Mouse (Mus musculus) spleen, adult 12 weeks (tissue): ENCODE results near the gene Nup210.
"Not testable (repeated sequence)": the region's sequence is repeated elsewhere in the genome, so short reads cannot be mapped to it uniquely, and the experiment has no call there.

Experiments
- DNase-seq: peaks from one replicate; pipeline ENCODE4 v3.0.0; 2022; ENCODE audit warnings: low spot score

The Nup210 gene

GRCm38 (mm10) chr6:91104765-91105399 lies 11.7 kb downstream of the Nup210 start:
- no peak for DNase-seq

GRCm38 (mm10) chr6:91103421-91103820 lies 13.2 kb downstream of the Nup210 start:
- DNase-seq: not testable (repeated sequence)

- no peak for DNase-seq
Measured at GRCm38 (mm10) chr6:91100621-91101020, 16.0 kb downstream of the Nup210 start.

- DNase-seq: no peak
Measured at GRCm38 (mm10) chr6:91097879-91098278, 18.8 kb downstream of the Nup210 start.

- DNase-seq: no peak
Measured at GRCm38 (mm10) chr6:91095072-91095601, 21.5 kb downstream of the Nup210 start.

DNA sequence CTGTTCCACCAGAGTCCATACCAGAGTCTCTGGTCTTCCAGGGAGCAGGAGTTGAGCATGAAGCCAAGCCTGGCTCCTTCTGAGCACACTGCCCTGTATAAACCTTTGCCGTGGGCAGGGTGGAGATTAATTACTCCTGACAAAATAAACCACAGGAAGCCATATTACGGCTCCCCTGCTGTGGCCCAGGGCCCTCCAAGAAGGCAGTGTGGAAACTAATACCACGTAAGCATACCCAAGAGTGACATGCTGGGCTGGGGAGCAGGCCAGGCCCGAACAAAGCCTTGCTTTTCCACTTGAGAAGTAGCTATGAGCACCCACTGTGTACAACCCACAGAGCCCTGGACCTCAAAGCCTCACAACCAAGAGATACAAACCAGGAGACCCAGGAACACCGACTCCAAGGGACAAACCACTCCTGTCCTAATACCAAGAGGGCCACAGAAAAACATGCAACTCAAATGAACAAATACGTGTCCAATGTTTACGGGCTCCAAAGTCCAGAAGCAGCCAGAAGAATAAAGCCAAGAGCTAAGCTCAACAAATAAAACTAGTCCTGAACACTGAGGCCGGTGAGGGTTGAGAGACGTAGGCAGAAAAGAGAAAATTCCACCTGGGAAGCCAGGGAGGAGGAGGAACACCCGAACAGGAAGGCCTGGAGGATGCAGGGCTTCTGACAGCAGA lies 24.3 kb downstream of the Nup210 start:
- DNase-seq: no peak

DNA sequence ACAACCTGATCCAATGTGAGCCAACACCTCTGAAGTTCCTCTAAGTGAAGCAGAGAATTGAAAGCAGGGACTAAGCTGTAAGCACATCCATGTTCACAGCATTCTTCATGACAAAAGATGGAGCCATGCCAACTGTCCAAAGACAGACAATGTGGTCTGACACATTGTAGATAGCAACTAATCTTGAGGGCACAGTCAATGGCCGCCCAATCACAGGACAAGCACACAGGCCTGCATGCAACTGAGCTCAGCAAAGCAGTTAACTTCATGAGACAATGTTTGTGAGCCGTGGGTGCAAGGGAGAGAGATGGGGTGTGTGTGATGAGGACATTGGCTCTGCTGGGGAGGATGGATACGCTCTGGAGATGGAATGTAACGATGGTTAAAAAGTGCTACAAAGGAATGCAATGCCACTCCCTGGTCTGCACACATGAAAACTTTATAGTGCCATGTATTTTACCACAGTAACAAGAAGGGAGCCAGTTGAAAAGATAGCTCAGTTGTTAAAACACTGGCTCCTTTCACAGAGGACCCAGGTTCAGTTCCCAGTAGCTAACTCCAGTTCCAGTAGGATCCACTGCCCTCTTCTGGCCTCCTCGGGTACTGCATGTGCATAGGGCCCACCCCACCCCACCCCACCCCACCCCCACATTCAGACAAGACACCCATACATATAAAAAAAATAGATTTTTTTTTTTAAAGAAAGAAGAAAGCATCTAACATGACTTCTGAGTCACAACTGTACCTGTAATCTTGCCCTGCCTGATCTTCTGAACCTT lies 31.3 kb downstream of the Nup210 start:
- no peak for DNase-seq

DNA sequence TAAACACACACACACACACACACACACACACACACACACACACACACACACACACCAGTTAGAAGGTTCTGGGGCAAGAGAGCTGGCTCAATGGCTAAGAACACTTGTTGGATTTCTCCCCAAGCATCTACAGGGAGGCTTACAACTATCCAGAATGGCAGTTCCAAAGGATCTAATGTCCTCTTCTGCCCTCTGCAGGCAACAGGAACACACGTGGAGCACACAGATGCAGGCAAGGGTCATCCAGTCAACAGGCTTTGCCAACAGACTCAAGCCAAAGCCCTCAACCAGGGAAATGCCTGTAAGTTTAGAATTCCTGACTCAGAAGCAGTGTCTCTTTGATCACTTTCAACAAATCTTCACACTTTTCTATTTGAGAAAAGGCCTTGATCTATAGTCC lies 36.6 kb downstream of the Nup210 start:
- no peak for DNase-seq

- DNase-seq: no peak
Measured at GRCm38 (mm10) chr6:91076249-91076648, 40.4 kb downstream of the Nup210 start.

DNA sequence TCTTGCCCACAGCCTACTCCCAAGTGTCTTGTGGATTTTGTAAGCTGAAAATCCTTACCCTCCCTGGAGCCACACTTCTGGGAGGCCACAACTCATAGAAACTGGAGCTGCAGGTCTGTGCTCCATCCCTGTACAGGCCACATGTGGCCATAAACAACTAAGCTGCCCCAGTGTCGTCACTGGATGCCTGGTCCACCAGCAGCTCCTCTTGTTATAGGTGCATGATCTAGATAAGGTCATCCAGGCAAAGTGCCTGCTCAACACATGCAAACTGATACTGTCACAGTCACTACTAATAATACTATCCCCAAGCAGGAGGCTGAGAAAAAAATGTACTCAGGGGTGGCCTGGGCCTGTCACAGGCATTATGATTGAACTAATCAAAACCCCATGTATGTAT lies 48.1 kb downstream of the Nup210 start:
- DNase-seq: no peak

DNA sequence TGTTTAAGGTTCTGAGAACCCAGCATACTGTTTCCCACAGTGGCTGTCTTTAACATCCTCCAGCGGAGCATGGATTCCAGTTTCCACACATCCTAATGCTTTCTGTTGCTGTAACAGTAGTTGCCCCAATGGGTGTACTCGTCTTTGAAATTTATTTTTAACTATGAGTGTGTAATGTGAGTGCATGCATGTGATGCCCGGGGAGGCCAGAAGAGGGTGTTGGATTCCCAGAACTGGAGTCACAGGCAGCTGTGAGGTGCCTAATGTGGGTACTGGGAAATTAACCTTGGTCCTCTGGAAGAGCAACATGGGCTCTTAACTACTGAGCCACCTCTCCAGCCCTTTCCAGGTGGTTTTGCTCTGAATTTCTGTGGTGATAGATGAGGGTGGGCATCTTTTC lies 49.6 kb downstream of the Nup210 start:
- DNase-seq: no peak

DNA sequence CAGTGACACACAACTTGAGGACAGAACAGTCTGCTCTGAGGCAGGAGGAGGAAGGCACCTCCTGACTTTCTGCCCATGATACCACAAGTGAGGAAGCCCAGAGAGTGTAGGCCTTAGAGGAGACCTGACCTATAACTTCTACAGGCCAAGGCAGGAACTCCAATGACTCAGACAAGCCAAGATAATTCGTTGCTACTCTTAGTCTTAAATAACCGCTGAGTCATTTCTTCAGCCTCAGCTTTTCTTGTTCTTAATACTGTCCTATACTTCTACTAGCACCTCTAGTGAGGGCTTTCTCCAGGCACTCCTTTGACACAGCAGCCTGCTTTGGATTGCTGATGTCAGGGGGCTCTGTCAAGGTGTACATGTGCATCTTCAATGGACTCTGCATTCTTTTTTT lies 55.3 kb downstream of the Nup210 start:
- DNase-seq: no peak

GRCm38 (mm10) chr6:91059711-91060110 lies 56.9 kb downstream of the Nup210 start:
- peak; percentile 22 for DNase-seq

- DNase-seq: no peak
Measured at GRCm38 (mm10) chr6:91057989-91058388, 58.6 kb downstream of the Nup210 start.

DNA sequence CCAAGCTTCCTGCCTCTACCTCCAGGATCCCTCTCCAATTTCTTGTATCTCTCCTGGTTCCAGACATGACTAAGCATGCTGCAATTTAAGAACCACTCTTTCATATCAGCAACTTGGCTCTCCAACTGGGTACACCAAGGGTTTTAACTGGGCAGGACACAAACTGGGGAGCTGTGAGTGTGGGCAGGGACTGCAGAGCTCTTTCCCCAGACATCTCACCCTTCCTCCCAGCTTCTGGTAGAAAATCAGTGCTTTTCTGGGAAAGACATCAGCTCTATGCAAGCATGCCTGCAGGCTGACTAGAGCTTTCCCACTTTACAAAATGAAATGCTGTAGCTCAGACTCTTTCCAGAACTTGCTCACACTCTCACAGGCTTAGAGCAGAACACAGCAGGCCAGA lies 60.3 kb downstream of the Nup210 start:
- DNase-seq: no peak

- DNase-seq: no peak
Measured at GRCm38 (mm10) chr6:91052572-91052971, 64.1 kb downstream of the Nup210 start.

- DNase-seq: no peak
Measured at GRCm38 (mm10) chr6:91048019-91048418, 68.6 kb downstream of the Nup210 start.

DNA sequence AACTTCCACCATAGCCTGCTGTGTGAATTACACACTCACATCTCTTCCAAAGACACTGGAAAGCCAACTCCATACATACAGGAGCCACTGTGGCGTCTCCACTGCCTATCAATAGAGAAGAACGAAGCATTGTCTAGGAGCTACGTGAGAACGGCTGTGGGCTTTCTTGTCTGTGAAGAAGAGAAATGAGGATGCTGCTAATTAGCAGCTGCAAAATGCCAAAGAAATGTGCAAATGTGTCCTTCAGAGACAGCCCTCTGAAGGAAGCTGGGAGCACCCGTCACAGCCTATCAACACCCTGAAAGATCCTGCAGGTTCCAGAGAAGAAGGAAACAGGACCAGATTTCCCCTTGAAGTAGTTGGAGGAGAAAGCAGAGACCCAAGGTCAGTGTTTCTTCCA lies 69.2 kb downstream of the Nup210 start:
- no peak for DNase-seq

GRCm38 (mm10) chr6:91046184-91046583 lies 70.4 kb downstream of the Nup210 start:
- no peak for DNase-seq

DNA sequence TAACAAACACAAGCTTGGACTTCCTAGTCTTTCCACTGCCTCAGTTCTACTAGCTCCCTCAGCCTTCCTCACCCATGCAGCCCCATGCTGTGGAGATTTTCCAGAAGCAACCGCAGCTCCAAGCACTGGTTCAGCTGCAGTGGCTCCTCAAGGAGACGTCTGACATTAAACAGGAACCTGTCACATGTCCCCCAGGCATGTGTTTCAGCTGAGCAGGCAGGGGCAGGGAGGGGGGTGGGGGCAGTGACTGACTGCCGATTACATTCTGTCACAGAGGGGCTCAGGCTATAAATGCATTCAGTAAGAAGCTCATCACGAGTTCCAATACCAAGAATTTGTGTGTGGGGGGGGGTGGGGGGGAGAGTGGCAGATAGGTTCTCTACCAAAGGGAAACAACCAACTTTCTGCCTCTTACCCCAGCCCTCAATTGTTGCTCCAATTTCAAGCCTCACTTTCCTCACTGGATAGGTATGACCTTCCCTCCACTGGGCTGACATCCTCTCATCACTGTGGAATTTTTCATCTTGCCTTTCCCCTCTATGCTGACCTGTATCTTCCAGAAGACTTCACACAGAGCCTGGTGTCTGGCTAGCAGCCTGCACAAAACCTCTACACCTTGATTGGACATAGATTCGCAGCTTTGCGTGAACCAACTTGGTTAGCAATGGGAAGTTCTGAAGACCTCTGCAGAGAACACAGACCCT lies 71.8 kb downstream of the Nup210 start:
- no peak for DNase-seq

DNA sequence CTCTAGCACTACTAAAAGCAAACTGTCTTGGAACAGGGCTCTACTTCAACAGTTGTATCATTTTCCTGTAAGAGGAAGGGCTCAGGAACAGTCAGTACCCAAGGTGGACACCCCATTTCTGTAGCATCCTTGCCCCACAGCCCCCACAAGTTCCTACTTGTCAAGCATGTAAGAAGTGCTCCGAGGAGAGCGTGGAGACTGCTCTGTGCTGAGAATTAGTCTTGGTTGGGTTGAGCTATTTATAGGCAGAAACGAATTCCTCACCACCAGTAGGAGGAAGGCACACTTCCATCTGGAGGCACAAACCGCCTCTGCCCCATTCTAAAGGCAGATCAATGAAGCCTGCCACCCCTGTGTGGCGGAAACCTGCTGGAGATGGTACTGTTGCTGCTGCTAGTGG lies 75.3 kb downstream of the Nup210 start:
- DNase-seq: no peak

GRCm38 (mm10) chr6:91028256-91028655 lies 88.4 kb downstream of the Nup210 start:
- DNase-seq: no peak
